Mouse (Mus musculus) spleen, adult 2 months (tissue): ENCODE results near the gene Rab40c.

Source experiments
- CTCF ChIP-seq: fragments of 200-500 bp; IDR thresholded peaks from 2 replicates; pipeline ENCODE4 v1.5.1; 2011; ENCODE audit warnings: mild to moderate bottlenecking, inconsistent platforms; ENCODE audit not compliant: insufficient read depth, insufficient read length, insufficient replicate concordance; ENCODE audit errors: extremely low read depth
- POLR2A ChIP-seq: fragments of 200-500 bp; IDR thresholded peaks from 2 replicates; pipeline ENCODE4 v1.6.1; 2011; ENCODE audit warnings: low read depth, low read length, inconsistent platforms

DNA sequence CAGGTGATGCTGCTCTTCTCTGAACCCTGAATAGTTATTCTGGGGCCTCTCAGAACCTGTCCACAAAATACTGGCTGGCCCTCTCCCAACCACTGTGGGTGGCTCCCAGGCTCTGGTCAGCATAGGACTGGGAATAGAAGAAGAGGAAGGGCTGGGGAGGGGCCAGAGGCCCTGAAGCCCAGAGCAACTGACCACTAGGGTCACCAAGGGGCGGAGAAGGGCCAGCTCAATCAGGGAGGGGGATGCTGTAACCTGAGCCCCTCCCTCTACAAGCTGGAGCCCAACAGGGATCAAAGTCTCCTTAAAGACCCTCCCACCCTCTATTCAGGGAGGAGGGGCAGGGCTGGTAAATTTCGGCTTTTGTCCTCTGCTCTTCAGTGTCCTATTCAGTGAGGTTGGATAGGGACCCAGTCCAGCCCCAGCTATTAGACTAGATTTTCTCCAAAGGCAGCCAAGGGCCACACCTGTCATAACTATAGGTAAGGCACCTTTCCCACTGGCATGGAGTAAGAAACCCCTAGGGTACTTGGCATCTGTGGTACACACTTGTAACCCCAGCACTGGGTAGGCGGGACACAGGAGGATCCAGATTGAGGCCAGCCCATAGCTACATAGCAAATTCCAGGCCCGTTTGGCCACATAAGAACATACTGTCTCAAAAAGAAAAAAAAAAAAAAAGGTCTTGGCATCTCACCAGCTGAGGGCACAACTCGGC lies 39.2 kb downstream of the Rab40c start, which contains the start of gene Wfikkn1:
- TF ChIP-seq CTCF (no peak), POLR2A (no peak)
